Mouse (Mus musculus) CH12.LX (cell line): ENCODE measurements around the gene Ift81.
A peak's percentile ranks its signal among the peaks of the same experiment; 100 is the strongest.

ENCODE experiments used
- BHLHE40 ChIP-seq: IDR thresholded peaks from 2 replicates; pipeline ENCODE4 v1.6.1; 2011; ENCODE audit warnings: mild to moderate bottlenecking, low read depth, low read length, improper control_type of control experiment
- CHD2 ChIP-seq: IDR thresholded peaks from 2 replicates; pipeline ENCODE4 v1.6.1; 2011; ENCODE audit warnings: low read length, improper control_type of control experiment
- CTCF ChIP-seq, 2 experiments: IDR thresholded peaks in 1 of 2; conservative IDR thresholded peaks in 1 of 2; 2 replicates each; pipeline ENCODE4 v1.5.1; 2011 to 2012; ENCODE audit warnings: low read depth in 2 of 2, low read length in 2 of 2, improper control_type of control experiment in 1 of 2, inconsistent platforms in 1 of 2, mild to moderate bottlenecking in 1 of 2, moderate library complexity in 1 of 2
- EP300 ChIP-seq: IDR thresholded peaks from 2 replicates; pipeline ENCODE4 v1.6.1; 2011; ENCODE audit warnings: low read length, improper control_type of control experiment
- KAT2A ChIP-seq: IDR thresholded peaks from 2 replicates; pipeline ENCODE4 v1.6.1; 2012; ENCODE audit warnings: low read length, improper control_type of control experiment, inconsistent platforms; ENCODE audit not compliant: insufficient replicate concordance
- MAX ChIP-seq: IDR thresholded peaks from 2 replicates; pipeline ENCODE4 v1.6.1; 2011; ENCODE audit warnings: low read length, improper control_type of control experiment
- MXI1 ChIP-seq: IDR thresholded peaks from 2 replicates; pipeline ENCODE4 v1.6.1; 2011; ENCODE audit warnings: mild to moderate bottlenecking, low read depth, low read length, improper control_type of control experiment
- MYC ChIP-seq: IDR thresholded peaks from 2 replicates; pipeline ENCODE4 v1.6.1; 2011; ENCODE audit warnings: low read depth, mild to moderate bottlenecking, improper control_type of control experiment, low read length
- POLR2A ChIP-seq: IDR thresholded peaks from 2 replicates; pipeline ENCODE4 v1.6.1; 2011; ENCODE audit warnings: low read depth, mild to moderate bottlenecking, improper control_type of control experiment, low read length
- ZC3H11A ChIP-seq: IDR thresholded peaks from 2 replicates; pipeline ENCODE4 v1.6.1; 2012; ENCODE audit warnings: low read depth, mild to moderate bottlenecking, inconsistent platforms, low read length, improper control_type of control experiment

GRCm38 (mm10) chr5:122500563-122500962 lies 113.8 kb downstream of the Ift81 start:
- TF ChIP-seq MXI1 = no peak
- no peak for TF ChIP-seq BHLHE40
- no peak; the same call in 1 of the 2 replicates for TF ChIP-seq POLR2A
- TF ChIP-seq MYC = 0 out of 2 replicates have a peak, but pooled peaks have one; percentile 0
- no peak for TF ChIP-seq MAX
- no peak for TF ChIP-seq CTCF (conservative IDR thresholded peaks at IDR 0.05 in 1 of 2, IDR thresholded peaks at IDR 0.05 in 1 of 2; ENCODE audit: low read depth in 2 of 2, low read length in 2 of 2)
- TF ChIP-seq KAT2A = no peak
- no peak for TF ChIP-seq CHD2
- no peak for TF ChIP-seq ZC3H11A
- TF ChIP-seq EP300 = no peak
